Mouse (Mus musculus) hindbrain, embryonic 14.5 days (tissue): ENCODE measurements at regions not wholly inside any gene's neighbourhood (a gene's known extent, or its start where the extent isn't known, plus 50 kb on each side); places are given as distances from the start of the nearest gene placed in this dataset.
A peak's percentile ranks its signal among the peaks of the same experiment; 100 is the strongest.

Source experiments
- ATAC-seq: fragments of 200-750 bp; cut with Nextera tagmentation; 2 replicates; pipeline ENCODE4 v1.8.0; 2017; ENCODE audit warnings: moderate number of reproducible peaks, mild to moderate bottlenecking, moderate TSS enrichment, moderate library complexity; ENCODE audit not compliant: low FRiP score
- DNase-seq: peaks from one replicate; pipeline ENCODE4 v3.0.0-alpha.2; 2015; ENCODE audit warnings: low spot score
- H3K27ac ChIP-seq: fragments of 300-500 bp; sonication (generic); 2 replicates; pipeline ENCODE4 v1.5.1; 2014; ENCODE audit warnings: mild to moderate bottlenecking, moderate library complexity
- H3K27me3 ChIP-seq: fragments of 300-500 bp; sonication (generic); 2 replicates; pipeline ENCODE4 v1.6.1; 2014; ENCODE audit warnings: mild to moderate bottlenecking, low read length, mixed read lengths; ENCODE audit not compliant: control insufficient read depth, insufficient read depth
- H3K36me3 ChIP-seq: fragments of 300-500 bp; sonication (generic); replicated peaks from 2 replicates; pipeline ENCODE4 v1.6.1; 2014; ENCODE audit not compliant: control insufficient read depth, insufficient read depth
- H3K4me1 ChIP-seq: fragments of 300-500 bp; sonication (generic); replicated peaks from 2 replicates; pipeline ENCODE4 v1.6.1; 2014; ENCODE audit warnings: antibody characterized with exemption, low read length, mixed read lengths; ENCODE audit not compliant: control insufficient read depth, insufficient read depth
- H3K4me2 ChIP-seq: fragments of 300-500 bp; sonication (generic); replicated peaks from 2 replicates; pipeline ENCODE4 v1.6.1; 2014; ENCODE audit warnings: mild to moderate bottlenecking, moderate library complexity
- H3K4me3 ChIP-seq: fragments of 300-500 bp; sonication (generic); replicated peaks from 2 replicates; pipeline ENCODE4 v1.5.1; 2014; ENCODE audit warnings: mild to moderate bottlenecking, low read length
- H3K9ac ChIP-seq: fragments of 300-500 bp; sonication (generic); 2 replicates; pipeline ENCODE4 v1.6.1; 2014
- H3K9me3 ChIP-seq: fragments of 300-500 bp; sonication (generic); 2 replicates; pipeline ENCODE4 v1.6.1; 2016; ENCODE audit warnings: low read length; ENCODE audit not compliant: control insufficient read depth
- WGBS: fragments of 180-500 bp; shearing (Covaris S2); extraction: QIAGEN DNeasy Blood & Tissue Kit; methylation state at CpG from one replicate; pipeline ENCODE4 v1.1.7; 2014; 5-methylcytosine and 5-hydroxymethylcytosine counted together

DNA sequence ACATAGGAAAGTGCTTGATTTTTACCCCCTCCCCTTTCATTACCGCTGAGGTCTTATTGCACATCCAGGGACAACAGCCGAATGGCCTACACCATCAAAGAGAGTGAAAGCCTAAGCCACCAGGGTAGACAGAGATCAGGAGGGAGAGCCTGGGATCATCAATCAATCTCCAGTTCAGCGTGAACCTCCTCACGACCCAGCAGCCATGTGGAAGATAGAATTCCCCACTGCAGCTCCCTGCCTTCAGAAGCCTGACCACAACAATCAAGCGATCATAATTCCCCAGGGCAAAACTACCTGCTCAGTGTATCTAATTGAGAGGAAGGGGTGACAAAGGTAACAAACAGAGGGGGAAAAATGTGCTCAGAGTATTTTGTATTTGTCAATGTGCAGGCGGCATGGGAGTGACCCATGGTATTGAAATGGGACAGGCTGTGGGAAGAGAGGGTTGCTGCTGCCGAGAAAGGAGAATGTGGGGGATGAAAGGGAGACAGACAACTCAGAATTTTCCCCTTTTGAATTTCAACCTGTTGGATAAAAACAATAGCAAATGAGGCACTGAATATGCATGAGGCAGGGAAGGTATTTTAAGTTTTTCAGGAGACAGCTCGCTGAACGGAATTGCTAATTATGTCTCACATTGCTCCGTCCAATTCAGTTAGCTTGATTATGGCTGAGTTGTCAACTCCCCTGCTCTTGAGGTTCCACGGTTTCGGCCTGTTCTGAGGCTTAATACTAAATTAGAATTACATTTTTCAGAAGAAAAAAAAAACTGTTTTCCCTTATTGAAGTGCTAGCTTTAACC is 121.8 kb downstream of the Mat2b start:
- Histone ChIP-seq H3K27me3 (no peaks in the 10 kb centered on the region), H3K36me3 (no peaks in the 10 kb centered on the region), H3K27ac (no peak overlapping the region), H3K4me1 (peaks cover 10% of the 10 kb centered on the region; the same call in 1 of the 2 replicates), H3K4me3 (no peak overlapping the region), H3K9me3 (no peaks in the 10 kb centered on the region), H3K9ac (no peak overlapping the region), H3K4me2 (0 out of 2 replicates have a peak overlapping the region, but pooled peaks have one; percentile 10)
- WGBS, result 9% methylated on average over 12 of the region's 12 CpGs
- ATAC-seq, result peak; percentile 60; the same call in 1 of the 2 replicates
- no peak for DNase-seq

- WGBS, result 64% methylated on average over 6 of the region's 6 CpGs
- Histone ChIP-seq H3K9me3 (no peaks in the 10 kb centered on the region), H3K4me3 (no peak overlapping the region), H3K27ac (no peak overlapping the region), H3K4me2 (no peak overlapping the region), H3K36me3 (no peaks in the 10 kb centered on the region), H3K4me1 (0 out of 2 replicates have a peak, but pooled peaks cover 4% of the 10 kb centered on the region), H3K9ac (no peak overlapping the region), H3K27me3 (no peaks in the 10 kb centered on the region)
- ATAC-seq (no peak), DNase-seq (no peak)
Measured at GRCm38 (mm10) chr11:40562866-40563265, 132.1 kb downstream of the Mat2b start.

DNA sequence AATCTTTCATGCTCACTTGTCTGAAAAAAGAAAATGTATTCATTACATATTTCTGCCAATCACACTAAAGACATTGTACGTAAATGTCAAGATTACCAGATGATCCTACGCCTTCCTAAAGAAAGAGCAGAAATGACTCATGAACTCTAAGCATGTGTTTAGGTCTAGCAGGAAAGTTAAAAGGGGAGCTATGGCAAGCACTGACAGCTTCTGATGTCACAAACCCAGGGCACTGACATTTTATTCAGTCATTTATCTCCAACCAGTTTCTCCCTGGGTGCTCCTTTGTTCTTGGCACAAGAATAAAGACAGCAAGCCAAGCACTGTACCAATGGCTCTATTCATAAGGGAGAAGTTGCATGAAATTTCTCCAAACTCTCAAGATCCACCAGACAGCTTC is 133.0 kb downstream of the Mat2b start:
- H3K4me1 ChIP-seq, result 0 out of 2 replicates have a peak, but pooled peaks cover 4% of the 10 kb centered on the region
- ATAC-seq, result no peak
- 69% methylated on average over 2 of the region's 2 CpGs for WGBS
- H3K9me3 ChIP-seq, result no peaks in the 10 kb centered on the region
- H3K27me3 ChIP-seq, result no peaks in the 10 kb centered on the region
- no peak overlapping the region for H3K27ac ChIP-seq
- no peak overlapping the region for H3K4me3 ChIP-seq
- H3K4me2 ChIP-seq, result no peak overlapping the region
- no peak for DNase-seq
- no peak overlapping the region for H3K9ac ChIP-seq
- H3K36me3 ChIP-seq, result no peaks in the 10 kb centered on the region

GRCm38 (mm10) chr11:40561400-40561799 is 133.6 kb downstream of the Mat2b start:
- Histone ChIP-seq H3K4me2 (no peak overlapping the region), H3K9ac (no peak overlapping the region), H3K4me1 (0 out of 2 replicates have a peak, but pooled peaks cover 4% of the 10 kb centered on the region), H3K4me3 (no peak overlapping the region), H3K27me3 (no peaks in the 10 kb centered on the region), H3K27ac (no peak overlapping the region), H3K9me3 (no peaks in the 10 kb centered on the region), H3K36me3 (no peaks in the 10 kb centered on the region)
- no peak for DNase-seq
- whole genome bisulfite sequencing, result 96% methylated on average over 2 of the region's 2 CpGs
- no peak for ATAC-seq

DNA sequence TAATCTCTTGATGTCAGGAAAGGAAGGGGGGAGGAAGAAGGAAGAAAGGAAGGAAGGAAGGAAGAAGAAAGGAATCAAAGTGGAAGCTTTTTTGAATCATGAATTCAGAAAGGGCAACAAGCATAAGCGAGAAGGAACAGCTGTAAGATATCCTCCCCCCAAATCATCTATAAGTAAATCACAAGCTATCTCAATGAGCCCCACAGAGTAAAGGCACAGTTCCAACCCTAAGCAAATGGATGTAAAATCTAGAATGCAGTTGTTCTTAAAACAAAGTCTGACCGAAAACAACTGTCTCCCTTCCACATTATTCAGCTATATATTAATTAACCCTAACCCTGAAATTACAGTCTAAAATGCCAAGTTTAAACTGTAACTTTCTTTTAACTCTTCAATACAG is 136.5 kb downstream of the Mat2b start:
- Histone ChIP-seq H3K27ac (no peak overlapping the region), H3K4me3 (no peak overlapping the region), H3K36me3 (no peaks in the 10 kb centered on the region), H3K27me3 (no peaks in the 10 kb centered on the region), H3K9ac (no peak overlapping the region), H3K4me1 (0 out of 2 replicates have a peak, but pooled peaks cover 4% of the 10 kb centered on the region), H3K9me3 (no peaks in the 10 kb centered on the region), H3K4me2 (no peak overlapping the region)
- ATAC-seq (no peak), DNase-seq (no peak)
- WGBS, result 94% methylated on average over 2 of the region's 2 CpGs

DNA sequence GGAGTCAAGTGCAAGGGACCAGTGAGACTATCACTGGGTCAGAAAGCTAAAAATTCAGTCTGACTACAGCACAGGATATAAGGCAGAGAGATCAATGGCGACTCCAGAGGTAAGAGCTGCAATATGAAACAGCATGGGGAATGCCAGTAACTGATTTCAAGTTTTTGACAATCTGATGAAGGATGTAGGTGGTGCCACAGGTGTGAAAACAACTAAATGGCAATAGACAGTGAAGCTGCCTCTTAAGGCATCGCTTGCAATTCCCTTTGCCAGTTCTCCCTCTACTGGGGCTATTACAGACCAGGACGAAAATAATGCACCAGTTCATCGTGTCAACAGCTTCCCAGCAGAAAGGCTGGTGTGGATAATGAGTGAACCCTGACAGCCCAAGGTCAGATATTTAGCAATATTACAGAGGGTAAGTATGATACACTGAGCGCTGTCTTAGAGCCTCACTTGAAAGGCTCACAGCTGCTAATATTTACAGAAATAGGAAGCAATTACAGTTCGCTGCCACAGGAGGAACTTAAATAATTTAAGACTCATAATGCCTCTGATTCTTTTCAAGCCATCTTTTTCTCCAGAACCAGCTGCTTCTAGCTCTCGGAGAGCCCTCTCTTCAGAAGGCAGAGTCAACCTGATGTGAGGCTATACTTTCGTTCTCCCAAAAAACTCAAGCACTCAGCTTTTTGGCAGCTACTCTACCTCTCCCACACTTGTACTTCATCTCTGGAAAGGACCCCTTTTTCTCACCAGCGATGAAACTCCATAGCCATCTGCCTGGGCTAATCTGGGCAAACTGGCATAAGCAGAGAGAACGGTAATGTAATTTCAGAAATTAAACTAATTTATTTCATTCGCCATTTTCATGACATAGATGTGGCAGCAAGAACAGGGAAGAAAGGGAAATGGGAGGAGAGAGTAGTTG is 139.9 kb downstream of the Mat2b start:
- H3K36me3 ChIP-seq, result no peaks in the 10 kb centered on the region
- H3K27ac ChIP-seq, result no peak overlapping the region
- H3K4me3 ChIP-seq, result no peak overlapping the region
- H3K9me3 ChIP-seq, result no peaks in the 10 kb centered on the region
- ATAC-seq, result no peak
- no peaks in the 10 kb centered on the region for H3K4me1 ChIP-seq
- no peak overlapping the region for H3K4me2 ChIP-seq
- H3K9ac ChIP-seq, result no peak overlapping the region
- WGBS, result 77% methylated on average over 11 of the region's 11 CpGs
- DNase-seq, result no peak
- no peaks in the 10 kb centered on the region for H3K27me3 ChIP-seq

- Histone ChIP-seq H3K9me3 (no peaks in the 10 kb centered on the region), H3K4me1 (no peaks in the 10 kb centered on the region), H3K4me3 (no peak overlapping the region), H3K27ac (no peak overlapping the region), H3K27me3 (no peaks in the 10 kb centered on the region), H3K9ac (no peak overlapping the region), H3K4me2 (no peak overlapping the region), H3K36me3 (no peaks in the 10 kb centered on the region)
- ATAC-seq (no peak), DNase-seq (no peak)
- WGBS, result 91% methylated on average over 2 of the region's 2 CpGs
Measured at GRCm38 (mm10) chr11:40552054-40552453, 142.9 kb downstream of the Mat2b start.

- Histone ChIP-seq H3K36me3 (no peaks in the 10 kb centered on the region), H3K9ac (no peak overlapping the region), H3K4me1 (no peaks in the 10 kb centered on the region), H3K27me3 (no peaks in the 10 kb centered on the region), H3K4me3 (no peak overlapping the region), H3K9me3 (no peaks in the 10 kb centered on the region), H3K27ac (no peak overlapping the region), H3K4me2 (no peak overlapping the region)
- WGBS, result 69% methylated on average over 2 of the region's 2 CpGs
- DNase-seq (no peak), ATAC-seq (no peak)
Measured at GRCm38 (mm10) chr11:40546596-40546995, 148.4 kb downstream of the Mat2b start.

GRCm38 (mm10) chr11:40545537-40545936 is 149.5 kb downstream of the Mat2b start:
- DNase-seq (peak; percentile 44), ATAC-seq (peak; percentile 71; the same call in 1 of the 2 replicates)
- Histone ChIP-seq H3K27me3 (no peaks in the 10 kb centered on the region), H3K4me1 (no peaks in the 10 kb centered on the region), H3K9ac (no peak overlapping the region), H3K9me3 (no peaks in the 10 kb centered on the region), H3K36me3 (no peaks in the 10 kb centered on the region), H3K4me2 (no peak overlapping the region), H3K4me3 (no peak overlapping the region), H3K27ac (no peak overlapping the region)
- 46% methylated on average over 1 of the region's 1 CpGs for WGBS
